Mouse (Mus musculus) hindlimb bud, embryonic 11.5 days (tissue): ENCODE measurements around the gene Tmem91.

Experiments used
- DNase-seq: peaks from one replicate; pipeline ENCODE4 v3.0.0-alpha.2; 2012; ENCODE audit warnings: low read depth, low spot score; ENCODE audit errors: extremely low spot score

The Tmem91 gene

GRCm38 (mm10) chr7:25627431-25628322, 47.3 kb downstream of the Tmem91 start:
- DNase-seq = no peak

DNA sequence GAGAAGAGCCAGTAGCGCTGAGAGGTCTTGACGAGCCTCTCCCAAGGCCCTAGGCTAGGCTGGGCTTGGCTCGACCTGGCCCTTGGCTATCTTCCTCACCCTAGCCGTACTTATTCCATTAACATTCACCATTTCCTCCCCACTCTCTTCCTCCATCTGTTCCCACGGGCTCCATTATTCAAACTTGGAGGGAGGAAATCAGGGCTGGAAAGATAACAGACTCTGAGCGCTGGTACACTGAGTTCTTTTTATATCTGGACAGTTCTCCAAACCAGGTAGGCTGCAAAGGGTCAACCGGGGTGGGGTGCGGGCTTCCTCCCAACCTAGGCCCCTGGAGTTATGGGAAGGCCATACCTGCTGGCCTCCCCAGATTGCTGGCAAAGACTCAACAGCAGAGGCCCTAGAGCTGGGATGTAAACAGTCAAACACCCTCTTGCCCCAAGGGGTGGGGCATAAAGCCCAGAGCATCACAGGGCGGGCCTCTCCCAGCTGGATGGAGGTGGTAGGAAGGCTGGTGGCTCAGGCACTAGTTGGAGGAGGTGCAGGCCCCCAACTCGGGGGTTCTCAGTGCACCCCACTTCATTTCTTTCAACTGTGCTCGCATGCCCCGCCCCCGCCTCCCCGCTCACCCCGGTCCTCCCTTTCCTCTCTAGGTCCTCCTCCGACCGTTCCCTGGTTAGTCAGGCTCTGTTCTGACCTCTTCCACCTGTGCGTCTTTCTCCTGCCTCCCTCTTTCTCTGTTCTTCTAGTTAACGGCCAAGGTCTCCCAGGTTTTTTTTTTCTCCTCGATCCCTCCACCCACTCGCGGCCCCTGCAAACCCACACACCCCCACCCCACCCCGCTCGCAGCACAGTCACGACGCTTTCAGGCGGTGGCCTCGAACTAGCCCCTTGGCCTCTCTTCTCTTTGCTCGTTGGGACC, 48.2 kb downstream of the Tmem91 start, which contains the start of gene B3gnt8:
TSS of gene B3gnt8 (plus strand) at position 146 of the 922 bp plus-strand sequence.
- no peak for DNase-seq

DNA sequence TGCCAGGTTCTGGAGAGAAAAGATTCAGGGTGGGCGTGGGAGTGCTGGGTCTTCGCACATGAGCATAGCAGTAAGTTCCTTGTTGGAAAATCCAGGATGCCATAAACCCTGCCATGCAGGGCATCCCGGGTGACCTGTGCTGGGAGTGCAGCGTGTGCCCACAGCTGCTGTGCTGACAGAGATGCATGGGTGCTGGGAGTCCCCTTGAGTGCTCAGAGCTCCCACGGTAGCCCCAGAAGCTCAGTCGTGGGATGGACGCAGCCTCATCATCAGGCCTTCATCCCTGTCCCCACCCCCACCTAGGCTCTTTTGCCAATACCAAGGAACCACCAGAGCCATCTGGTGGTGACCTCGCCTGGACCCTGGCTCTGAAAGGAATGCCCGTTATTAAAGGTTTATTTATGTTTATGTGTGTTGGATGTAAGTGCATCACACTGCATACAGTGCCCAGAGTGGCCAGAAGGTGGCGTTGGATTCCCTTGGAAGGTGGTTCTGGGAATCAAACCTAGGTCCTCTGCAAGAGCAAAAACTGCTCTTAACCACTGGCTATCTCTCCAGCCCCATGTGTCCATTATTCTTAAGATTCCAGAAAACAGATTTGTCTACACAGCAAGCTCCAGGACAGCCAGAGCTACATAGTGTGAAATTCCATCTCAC, 49.2 kb downstream of the Tmem91 start:
- no peak for DNase-seq

- DNase-seq = no peak
Measured at GRCm38 (mm10) chr7:25624851-25625250, 50.1 kb downstream of the Tmem91 start.

DNA sequence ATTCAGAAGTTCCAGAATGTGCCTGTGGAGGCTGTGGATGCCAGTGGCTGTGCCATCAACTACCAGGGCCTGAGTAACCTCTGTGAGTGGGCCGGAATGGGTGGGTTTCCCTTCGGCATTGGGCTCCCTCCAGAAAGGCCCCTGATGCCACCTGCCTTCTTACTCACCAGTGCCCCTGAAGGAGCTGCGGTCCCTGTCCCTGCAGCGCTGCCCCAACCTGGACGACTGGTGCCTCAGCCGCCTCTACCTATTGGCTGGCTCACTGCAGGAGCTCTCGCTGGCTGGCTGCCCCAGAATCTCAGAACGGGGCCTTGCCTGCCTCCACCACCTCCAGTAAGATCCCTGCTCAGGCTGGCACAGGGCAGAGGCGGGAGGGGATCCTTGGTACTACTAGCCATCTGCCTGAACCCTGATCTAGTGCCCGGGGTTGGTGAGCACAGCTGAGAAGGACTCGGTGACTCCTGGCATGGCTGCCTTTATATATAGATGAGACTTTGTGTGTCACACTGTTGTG, 51.1 kb downstream of the Tmem91 start:
- DNase-seq = no peak

GRCm38 (mm10) chr7:25620751-25621150, 54.2 kb downstream of the Tmem91 start:
- no peak for DNase-seq

- no peak for DNase-seq
Measured at GRCm38 (mm10) chr7:25620101-25620500, 54.9 kb downstream of the Tmem91 start.

DNA sequence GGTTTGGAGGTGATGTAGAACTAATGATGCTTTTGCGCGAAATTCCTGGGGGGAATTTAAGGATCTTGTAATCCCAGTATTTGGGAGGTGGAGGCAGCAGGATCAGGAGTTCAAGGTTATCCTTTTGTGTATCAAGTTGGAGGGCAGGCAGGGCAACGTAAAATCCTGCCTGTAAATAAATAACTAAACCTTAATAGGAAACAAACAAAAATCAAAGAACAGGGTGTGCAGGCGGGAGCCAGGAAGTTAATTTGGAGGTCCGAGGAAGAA, 55.3 kb downstream of the Tmem91 start:
- DNase-seq = no peak
